Mouse (Mus musculus) adrenal gland, adult (tissue): Measurements from ENCODE around the gene Rp9.

ENCODE experiments used
- DNase-seq, 2 experiments: peaks; one replicate each; pipeline ENCODE4 v3.0.0; 2022 to 2023; ENCODE audit warnings: low spot score in 1 of 2; ENCODE audit not compliant: inconsistent age in 2 of 2

Gene Rp9

DNA sequence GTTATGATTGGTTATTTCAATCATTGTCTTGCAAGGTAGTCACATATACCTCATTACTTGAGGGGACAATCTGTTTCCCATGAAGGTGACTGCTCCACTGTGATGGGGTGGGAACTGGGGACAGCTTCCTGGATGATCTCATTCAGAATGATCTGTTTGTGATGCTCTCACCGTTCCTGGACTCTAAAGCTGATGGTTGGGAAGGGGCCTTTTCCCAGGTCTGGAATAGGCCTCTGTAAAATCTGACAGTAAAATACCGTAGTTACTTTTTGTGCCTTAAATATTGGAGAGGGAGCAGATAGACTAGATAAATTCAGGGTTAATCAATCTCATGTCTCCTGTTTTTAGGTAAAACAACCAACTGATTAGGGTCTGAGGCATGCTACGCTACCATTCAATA, at the start of gene Rp9:
Gene Rp9, minus strand, starts transcription at position 101 of the 400 bp plus-strand sequence.
- DNase-seq = peak in 1 of 2 experiments; percentile 25

DNA sequence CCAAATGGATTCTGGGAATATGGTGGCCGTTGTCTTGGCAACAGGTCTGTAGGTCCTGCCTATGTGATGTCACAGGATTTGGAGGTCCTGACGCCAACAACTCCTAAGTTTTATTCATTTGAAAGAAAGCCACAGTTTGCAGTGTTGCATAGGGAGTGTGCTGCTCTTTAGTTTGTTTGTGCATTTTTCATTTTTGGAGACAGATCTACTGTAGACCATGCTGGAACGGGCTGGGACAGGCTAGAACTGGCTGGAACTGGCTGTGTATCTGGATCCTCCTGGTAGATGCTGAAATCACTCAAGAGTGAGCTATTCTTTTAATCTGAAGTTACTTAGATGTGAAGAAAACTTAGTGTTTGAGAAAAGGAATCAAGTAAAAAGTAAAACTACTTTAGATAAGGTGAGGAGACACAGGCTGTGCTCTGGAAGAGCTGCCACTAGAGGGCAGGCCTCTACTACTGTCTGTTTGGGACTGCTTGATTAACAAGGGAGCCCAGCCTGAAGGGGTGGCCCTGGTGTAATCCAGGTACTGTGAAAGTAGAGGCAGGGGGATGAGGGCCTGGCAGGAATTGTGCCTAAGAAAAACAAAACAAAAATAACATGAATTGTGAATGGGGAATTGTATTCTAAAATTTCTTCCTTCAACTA, 49.0 kb upstream of the Rp9 start:
- peak; percentile 26 to 68 for DNase-seq

DNA sequence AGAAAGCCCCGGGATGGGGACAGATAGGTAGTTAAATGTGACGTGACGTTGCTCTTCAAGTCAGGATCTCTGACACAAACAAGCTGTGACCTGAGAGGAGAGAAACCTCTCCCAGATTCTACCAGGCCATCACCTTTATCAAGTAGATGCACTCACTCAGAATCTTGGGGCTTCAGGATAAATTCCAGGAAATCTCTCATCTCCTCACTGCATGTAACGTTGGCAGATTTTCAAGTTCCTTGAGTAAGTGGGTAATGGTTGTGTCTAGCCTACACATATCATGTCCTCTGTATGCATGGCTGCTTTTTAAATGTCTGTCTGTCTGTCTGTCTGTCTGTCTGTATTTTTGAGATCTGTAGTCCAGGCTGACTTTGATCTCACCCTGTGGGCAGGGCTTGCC, 45.5 kb upstream of the Rp9 start:
- DNase-seq = no peak

DNA sequence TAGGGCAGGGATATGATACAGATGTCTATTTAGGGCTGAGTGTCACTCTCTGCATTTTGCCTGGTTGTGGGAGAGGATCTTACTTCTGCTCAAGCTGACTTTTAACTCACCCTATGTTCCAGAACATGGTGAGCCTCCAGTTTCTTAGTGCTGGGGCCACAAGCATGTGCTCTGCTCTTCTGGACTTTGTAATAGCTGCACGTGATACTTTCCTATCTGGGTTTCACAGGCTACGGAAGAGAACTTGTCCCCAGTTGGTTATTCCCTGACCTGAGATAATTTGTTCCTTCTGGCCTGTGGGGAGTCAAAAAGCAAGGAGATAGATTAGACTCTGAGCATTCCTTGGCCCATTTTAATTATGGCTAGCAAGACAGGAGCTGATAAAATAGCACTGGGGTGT, 36.0 kb upstream of the Rp9 start:
- DNase-seq = no peak

DNA sequence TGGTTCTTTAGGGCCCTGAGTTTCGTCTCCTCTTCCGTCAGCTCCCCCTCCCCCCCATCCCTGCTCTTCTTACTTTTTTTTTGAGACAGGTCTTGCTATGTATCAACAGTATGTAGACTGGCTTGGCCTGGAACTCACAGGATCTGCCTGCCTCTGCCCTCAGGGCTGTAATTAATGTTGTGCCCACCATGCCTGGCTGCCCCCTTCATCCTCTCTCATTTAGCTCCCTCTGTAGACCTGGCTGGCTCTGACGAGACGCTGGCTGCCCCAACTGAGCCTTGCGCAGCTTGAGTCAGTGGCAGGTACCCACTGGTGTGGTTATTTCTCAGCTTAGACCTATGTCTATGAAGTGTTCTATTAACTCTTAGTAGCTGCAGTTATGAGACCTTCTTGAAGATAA, 34.0 kb upstream of the Rp9 start:
- DNase-seq = no peak

DNA sequence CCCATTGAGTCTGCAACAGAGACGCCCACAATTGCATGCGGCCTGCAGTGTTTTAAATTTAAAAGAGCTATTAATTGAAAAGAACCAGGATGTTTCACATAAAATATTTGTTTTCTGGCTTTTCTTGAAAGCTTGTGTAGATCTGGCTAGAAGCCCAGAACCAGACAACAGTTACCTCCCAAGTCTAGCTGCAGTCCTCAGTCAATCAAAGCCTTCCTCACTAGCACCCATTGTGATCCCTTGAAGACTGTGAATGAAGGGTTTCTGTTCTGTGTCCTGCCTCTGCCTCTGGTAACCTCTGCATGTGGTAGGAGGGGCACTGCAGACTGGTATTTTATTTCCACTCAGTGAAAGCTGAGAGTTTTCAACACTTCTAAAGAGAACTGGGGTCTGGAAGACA, 33.4 kb upstream of the Rp9 start:
- no peak for DNase-seq

DNA sequence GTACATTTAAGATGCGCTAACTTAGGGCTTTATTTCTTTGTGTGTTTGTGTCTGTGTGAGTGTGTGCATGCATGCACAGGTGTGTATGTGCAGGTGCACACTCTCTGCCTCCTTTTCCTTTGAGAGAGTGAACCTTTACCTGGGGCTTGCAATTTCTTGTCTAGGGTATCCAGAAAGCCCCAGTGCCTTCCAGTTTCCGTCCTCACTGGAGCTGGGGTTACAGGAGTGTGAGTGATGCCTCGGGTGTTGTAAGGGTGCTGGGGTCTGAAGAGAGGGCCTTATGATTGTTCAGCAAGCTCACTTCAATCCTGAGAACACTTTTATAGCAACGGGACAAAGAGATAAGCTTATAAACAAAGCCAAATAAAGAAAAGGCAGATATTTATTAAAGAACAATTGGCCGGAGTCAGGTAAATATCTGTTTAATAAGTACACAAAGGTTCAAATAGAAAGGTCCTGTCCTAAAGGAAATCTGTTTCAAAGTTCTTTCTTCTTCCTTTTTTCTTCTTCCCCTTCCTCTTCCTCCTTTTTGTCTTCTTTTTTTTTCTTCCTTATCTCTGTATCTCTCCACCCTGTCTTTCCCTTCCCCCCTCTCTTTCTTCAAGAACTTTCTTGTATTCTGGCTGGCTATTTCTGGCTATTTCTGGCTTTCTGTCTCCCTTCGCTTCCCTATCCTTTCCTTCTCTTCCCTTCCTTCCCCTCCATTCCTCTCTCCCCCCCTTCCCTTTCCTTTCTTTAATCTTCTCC, 27.7 kb upstream of the Rp9 start:
- no peak for DNase-seq

DNA sequence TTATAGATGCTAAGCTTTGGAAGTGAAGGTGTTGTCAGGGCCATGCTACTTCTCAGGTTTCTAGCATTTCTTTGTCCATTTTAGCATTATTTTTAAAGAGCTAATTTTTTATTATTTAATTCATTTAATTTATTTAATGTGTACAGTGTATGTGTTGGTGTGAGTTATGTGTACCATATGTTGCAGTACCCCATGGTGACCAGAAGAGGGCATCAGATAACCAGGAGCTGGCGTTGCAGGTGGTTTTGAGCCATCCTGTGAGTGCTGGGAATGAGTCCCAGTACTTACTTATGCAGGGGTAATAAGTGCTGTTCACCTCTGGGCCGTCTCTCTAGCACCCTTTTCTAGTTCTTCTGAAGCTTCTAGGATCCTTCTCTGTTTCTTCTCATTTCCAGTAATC, 25.6 kb upstream of the Rp9 start:
- DNase-seq = no peak

DNA sequence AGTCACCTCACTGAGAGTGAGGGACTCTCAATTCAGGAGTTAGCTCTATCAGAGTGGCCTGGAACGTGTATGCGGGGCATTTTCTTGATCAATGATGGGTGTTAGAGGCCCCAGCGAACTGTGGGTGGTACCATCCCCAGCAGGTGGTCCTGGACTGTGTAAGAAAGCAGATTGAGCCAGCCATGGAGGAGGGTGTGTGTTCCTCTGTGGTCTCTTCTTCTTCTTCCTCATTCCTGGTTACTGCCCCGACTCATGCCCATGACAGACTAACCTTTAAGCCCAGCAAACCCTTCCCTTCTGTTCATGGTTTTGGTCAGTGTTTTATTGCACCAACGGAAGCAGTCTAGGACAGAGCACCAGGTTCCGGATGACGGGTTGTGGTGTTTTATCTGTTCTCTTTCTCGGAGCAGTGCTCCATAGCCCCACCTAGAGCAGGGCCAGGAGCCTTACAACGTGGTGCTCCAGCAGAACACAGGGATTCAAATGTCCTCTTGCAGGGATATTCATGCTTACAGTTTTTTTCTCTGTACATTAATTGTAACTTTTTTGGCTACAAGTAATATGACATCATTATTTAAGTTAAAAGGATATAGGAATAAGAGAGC, 24.8 kb upstream of the Rp9 start:
- no peak for DNase-seq

DNA sequence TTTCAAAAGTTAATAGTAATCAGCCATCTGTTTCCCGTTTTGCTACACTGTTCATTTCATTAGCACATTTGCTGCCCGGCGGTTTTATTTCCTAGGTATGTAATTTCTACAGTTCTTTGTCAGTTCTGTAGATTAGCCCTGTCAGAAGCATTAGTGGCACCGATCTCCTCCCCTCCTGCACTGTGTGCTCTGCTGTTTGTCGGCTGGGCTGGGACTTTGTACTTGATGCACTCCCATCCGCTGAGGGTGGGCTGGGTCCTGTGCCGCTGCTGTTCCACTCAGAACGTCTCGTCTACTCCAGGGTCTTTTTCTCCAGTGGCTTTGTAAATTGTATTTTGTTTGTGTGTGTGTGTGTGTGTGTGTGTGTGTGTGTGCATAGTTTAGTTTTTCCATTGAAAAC, 19.4 kb upstream of the Rp9 start:
- DNase-seq = no peak

DNA sequence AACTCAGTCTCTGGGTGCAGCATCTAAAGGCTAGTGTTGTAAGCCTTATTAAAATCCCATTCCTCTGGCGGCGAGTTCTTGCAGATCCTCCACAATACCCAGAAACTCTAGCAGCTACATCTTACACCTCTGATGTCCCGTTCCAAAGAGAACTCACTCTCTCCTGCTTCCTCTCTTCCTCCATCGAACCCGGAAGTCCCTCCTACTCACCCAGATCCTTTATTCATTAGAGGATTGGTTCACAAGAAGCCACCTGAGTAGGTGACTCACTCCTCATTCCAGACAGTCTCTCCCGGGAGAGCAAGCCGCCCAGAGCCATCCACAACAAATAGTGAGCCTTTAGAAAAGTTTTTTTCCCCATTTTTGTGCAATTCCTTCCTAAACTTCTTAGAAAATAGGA, 16.7 kb upstream of the Rp9 start:
- no peak for DNase-seq

DNA sequence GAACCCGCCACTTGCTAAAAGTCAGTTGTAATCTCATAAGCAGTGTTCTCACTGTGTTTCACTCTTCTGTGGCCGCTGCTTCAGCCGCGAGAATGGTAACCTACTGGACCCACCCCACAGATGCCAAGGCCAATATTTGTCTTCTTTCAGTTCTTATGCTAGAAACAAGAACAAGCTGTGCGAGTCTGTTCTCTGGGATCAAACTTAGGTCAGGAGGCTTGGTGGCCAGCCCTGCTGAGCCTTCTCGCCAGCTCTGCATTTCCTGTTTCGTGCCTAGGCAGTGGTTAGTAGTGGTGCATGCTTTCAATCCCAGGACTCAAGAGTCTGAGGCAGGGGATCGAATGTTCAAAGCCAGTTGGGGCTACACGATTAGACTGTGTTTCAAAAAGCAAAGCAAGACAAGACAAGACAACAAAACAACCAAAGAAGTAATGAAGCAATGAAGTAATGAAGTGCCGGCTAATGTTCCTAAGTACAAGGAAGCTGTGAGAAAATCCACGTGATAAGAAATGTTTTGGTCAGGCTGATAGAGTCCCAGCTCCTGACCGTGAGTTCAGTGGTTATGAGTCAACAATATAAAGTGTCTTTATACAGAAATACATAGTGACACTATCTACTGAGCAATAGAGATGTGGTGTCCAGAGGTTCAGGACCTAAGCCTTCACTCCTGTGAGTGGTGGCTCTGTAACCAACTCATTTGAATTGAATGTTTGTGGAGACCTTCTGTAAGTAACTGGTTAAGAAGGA, 15.2 kb upstream of the Rp9 start:
- DNase-seq = no peak

DNA sequence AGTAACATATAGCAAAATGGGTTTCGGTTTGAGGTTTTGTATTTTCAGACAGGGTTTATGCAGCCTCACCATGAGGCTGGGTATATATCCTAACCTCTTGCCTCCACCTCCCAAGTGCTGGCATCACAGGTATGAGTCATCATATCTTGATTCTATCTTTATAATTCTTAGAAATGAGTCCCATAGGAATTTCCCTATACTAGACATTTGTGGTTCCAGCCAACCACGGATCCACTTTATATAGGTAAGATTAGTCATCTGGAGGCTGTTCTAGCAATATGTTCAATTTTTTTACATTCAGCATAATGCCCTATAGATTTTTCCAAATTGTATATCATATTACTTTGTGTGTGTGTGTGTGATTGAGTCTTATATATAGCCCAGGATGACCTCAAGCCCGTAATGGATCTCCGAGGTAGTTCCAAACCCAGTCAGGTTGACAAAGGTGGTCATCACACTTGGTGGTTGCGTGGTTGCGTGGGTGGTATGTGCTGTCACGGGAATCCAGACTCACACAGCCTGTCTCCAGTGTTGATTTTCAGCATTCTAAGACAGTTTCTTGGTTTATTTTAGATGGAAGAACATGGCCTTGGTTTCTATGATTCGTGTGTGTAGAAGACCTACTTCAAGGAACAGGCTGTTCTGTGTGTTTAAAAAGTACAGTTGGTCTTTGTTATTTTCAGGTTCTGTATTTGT, 14.5 kb upstream of the Rp9 start:
- DNase-seq = no peak

DNA sequence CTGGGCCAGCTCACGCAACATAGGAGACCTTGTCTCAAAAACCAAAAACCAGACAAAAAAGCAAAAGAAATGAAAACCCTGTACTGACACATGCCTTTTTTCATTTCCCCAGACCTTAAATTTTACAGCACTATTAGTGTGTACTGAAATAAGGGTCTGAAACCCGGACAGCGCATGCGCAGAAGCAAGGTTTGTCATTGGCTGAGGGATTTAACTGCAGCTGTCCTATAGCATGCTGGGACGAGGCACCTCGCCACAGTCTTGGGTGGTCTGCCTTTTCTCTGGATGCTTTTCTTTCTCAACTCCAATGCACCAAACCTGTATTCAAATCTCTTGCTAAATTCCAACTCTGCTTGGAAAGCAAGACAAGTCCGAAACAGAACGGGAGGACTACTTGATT, 9.4 kb upstream of the Rp9 start:
- no peak for DNase-seq

DNA sequence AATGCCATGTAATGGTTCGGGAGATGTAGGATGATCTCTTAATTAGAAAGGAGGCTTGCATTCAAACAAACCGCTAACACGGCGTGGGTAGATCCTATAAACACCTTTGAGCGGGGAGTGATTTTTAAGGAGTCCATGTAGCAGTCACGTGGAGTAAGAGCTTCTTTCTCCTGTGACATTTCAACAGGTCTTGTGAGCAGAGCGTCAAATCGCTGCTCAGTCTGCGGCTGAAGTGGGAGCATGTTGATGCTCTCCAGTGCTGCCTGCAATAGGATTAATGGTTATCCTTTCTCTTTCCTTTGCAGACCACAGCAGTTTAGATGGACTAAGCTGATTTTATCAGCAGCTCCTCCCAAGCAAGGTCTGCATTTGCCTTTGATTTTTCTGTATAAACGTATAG, 6.7 kb upstream of the Rp9 start:
- peak in 1 of 2 experiments; percentile 13 for DNase-seq

DNA sequence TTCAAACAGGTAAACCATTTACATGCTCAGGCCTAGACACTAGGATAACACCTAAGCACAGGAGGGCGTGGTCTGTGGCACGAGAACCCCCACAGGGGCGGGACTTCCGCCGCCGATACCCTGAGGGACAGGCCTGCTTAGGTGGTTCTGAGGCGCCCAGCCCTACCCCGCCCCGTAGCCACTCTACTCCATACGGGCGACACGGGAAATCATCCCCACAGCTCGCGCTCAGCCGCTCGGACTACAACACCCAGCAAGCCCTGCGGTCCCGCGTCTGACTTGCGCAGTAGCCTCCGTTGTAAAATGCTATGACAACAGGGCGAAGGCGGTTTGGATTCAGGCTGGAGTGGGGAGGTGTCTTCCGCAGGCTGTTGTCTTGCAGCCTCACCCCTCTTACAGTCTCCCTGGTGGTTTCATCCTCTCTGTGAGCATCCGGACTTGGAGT, 5.9 kb upstream of the Rp9 start, which contains the start of gene Bbs9:
Gene Bbs9, plus strand, starts transcription at position 292 of the 445 bp plus-strand sequence.
- DNase-seq = peak; percentile 96 to 98

DNA sequence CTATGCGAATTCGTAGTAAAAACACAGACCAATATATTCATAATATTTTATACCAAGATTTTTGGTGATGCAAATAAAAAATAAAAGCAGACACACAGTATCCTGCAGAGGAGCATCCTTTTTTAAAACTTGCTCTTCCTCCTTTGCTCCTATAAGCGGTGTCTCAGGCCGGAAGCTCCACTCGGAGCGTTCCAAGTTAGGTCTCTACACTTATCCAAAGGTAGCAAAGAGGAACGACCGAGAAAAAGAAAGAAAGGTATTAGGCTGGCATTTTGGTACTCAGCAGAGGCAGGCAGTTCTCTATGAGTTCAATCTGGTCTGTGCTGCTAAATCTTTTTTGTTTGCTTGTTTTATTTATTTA, 664 bp downstream of the Rp9 start:
- DNase-seq = peak in 1 of 2 experiments; percentile 31

DNA sequence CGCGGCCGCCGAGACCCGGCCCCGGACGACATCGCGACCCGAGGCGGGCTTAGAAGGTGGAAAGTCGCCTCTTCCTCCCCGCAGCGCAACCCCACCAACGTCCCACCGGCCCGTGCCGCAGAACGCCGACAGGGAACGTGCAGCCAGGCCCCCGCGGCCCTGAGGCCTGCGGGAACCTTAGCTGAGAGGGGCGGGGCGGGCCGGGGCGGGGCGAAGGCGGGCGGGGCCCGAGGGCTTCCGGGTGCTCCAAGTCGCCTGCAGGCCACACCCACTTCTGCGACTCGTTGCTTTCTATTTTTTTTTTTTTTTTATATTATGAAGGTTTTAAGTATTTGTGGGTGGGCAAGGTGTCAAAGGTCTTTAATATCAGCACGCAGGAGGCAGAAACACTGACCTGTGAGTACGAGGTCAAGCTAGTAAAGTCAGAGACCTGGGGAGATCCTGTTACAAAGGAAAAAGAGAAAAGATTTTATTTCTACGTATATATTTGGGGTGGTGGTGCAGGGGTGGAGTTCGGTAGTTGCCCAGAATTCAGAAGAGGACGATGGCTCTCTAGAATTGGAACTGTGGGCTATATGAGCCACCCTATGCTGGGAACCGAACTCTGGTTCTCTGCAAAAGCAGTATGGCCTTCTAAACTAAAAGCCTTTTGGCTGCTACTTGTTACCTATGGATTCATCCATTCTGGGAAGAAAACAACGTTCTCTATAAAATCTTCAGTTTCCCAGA, 1.2 kb downstream of the Rp9 start:
- DNase-seq = peak; percentile 62 to 84

DNA sequence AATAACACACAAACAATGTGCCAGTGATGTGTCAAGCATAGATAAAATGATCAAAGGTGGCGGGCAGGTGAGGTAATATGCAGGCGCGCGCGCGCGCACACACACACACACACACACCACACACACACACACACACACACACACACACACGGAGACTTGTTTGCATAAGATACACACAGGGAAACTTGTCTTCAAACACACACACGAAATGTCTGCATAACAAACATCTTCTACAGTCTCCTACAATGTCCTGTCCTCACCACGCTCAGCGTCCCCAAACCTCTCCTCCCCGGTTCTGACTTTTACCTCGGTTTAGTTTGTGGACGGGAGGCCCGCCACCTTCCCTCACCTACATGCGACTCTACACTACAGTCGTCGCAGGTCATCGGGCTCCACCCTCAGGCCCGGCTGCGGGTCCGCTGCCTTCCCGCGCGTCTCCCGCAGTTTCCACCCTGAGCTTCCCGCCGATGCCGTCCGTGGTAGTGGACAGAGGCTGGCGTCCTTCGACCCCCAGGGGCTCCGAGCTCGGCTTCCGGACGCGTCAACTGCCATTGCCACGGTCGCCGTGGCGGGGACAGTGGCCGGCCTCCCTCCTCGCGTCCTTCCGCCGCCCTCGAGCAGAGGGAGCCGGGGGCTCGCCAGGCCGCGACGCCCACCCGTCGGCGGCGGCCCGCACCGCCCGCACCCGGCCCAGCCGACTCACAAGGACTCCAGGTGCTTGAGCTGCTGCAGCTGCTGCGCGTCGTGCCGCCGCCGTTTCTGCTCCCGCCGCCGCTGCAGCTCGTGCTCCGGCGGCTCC, 2.0 kb downstream of the Rp9 start:
- peak; percentile 72 to 86 for DNase-seq

DNA sequence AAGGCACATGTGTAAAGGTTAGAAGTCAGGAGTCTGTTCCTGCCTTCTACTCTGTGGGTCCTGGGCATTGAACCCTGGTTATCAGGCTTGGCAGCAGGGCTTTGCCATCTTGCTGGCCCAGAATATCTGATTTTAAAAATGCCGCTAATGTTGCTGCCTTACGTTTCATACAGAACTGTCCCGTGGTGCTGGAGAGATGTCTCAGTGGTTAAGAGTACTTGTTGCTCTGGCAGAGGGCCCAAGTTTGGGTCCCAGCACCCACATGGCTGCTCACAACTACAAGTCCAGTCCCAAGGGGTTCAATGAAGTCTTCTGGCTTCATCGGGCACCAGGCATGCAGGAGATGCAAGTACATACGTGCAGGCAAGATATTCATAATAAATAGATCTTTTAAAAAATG, 3.3 kb downstream of the Rp9 start:
- no peak for DNase-seq
